8 mouse cellular contexts compared by ENCODE assay signal in the genomic region with DNA sequence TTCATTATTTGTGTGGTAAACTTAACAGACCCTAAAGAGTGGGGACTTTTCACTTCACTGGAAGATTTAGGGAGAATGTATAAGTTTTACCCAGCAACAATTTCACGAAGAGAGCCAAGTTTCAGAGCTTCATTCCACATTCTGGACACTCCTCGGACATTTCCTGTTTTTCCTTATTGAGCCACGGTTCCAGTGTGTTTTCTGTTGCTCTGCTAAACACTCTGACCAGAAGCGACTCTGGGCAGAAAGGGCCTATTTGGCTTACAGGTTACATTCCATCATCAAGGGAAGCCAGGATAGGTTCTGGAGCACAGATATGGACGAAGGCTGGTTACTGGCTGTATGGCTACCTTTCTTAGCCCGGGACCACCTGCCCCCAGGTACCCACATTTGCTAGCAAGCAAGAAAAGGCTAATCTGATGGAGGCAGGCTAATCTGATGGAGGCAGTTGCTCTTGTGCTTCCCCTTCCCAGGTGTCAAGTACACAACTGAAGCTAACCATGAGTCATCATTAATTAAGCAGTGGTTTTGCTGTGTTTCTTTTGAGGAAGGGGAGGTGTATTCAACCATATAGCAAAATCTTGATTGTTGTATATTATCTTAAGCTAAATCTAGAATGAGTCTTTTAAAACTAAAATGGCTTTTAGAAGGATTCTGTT. TPM values are rescaled to one million over a fixed set of nuclear protein-coding genes. Genes with fewer than 3 reads are reported as not detected.
A peak's percentile ranks its signal among the peaks of the same experiment; 100 is the strongest.
DNase-seq lines count a peak whose midpoint lies in the region; ATAC-seq lines count a peak whose summit lies in the region.

No protein-coding gene starts in this region.

- no peak for DNase-seq in heart, adult 9 months (ENCODE audit: low spot score in 2 of 2)
- peak; percentile 40 for DNase-seq in Muller cell, postnatal 12 days (ENCODE audit: inconsistent ontology term)
- no peak for DNase-seq in hindbrain, embryonic 10.5 days (ENCODE audit: low spot score)
- DNase-seq in adrenal gland, postnatal 36 days = no peak
- DNase-seq in cerebellum, postnatal 14 days = no peak
- no peak for DNase-seq in gastrocnemius, postnatal 10 days

- peak overlapping the region; percentile 82 for H3K4me2 ChIP-seq in heart, embryonic 12.5 days
- peak overlapping the region; percentile 75 for H3K4me2 ChIP-seq in midbrain, embryonic 12.5 days (replicated peaks)

- H3K4me3 ChIP-seq in heart, embryonic 12.5 days = peak overlapping the region; percentile 90
- H3K4me3 ChIP-seq in hindbrain, embryonic 10.5 days = peak overlapping the region; percentile 83
- peak overlapping the region; percentile 86; the same call in 1 of the 2 replicates for H3K4me3 ChIP-seq in midbrain, embryonic 12.5 days

- H3K9me3 ChIP-seq in heart, embryonic 12.5 days (replicated peaks) = no peaks in the 10 kb centered on the region
- no peaks in the 10 kb centered on the region for H3K9me3 ChIP-seq in hindbrain, embryonic 10.5 days
- no peaks in the 10 kb centered on the region for H3K9me3 ChIP-seq in midbrain, embryonic 12.5 days

- WGBS in heart, embryonic 12.5 days = 49% methylated on average over 6 of the region's 6 CpGs
- 85% methylated on average over 6 of the region's 6 CpGs for WGBS in hindbrain, embryonic 10.5 days
- WGBS in midbrain, embryonic 12.5 days = 85% methylated on average over 6 of the region's 6 CpGs

- H3K27me3 ChIP-seq in heart, embryonic 12.5 days (replicated peaks) = no peaks in the 10 kb centered on the region
- no peaks in the 10 kb centered on the region; the same call in 1 of the 2 replicates for H3K27me3 ChIP-seq in hindbrain, embryonic 10.5 days (ENCODE audit: insufficient read depth, poor library complexity, severe bottlenecking)
- H3K27me3 ChIP-seq in midbrain, embryonic 12.5 days = no peaks in the 10 kb centered on the region

- no peak for ATAC-seq in heart, embryonic 12.5 days (ENCODE audit: insufficient number of reproducible peaks, low FRiP score)
- no peak for ATAC-seq in midbrain, embryonic 12.5 days (ENCODE audit: low FRiP score, low read depth)

- H3K9ac ChIP-seq in heart, embryonic 12.5 days = peak overlapping the region; percentile 96
- H3K9ac ChIP-seq in midbrain, embryonic 12.5 days (replicated peaks) = no peak overlapping the region

- H3K36me3 ChIP-seq in heart, embryonic 12.5 days = peaks cover 24% of the 10 kb centered on the region
- peaks cover 18% of the 10 kb centered on the region; the same call in 1 of the 2 replicates for H3K36me3 ChIP-seq in hindbrain, embryonic 10.5 days
- H3K36me3 ChIP-seq in midbrain, embryonic 12.5 days = peaks cover 6% of the 10 kb centered on the region; the same call in 1 of the 2 replicates

- peak overlapping the region; percentile 44 for H3K27ac ChIP-seq in heart, embryonic 12.5 days (ENCODE audit: poor library complexity, severe bottlenecking)
- H3K27ac ChIP-seq in hindbrain, embryonic 10.5 days = no peak overlapping the region
- no peak overlapping the region for H3K27ac ChIP-seq in midbrain, embryonic 12.5 days (replicated peaks)

- peaks cover 31% of the 10 kb centered on the region for H3K4me1 ChIP-seq in heart, embryonic 12.5 days (replicated peaks)
- H3K4me1 ChIP-seq in hindbrain, embryonic 10.5 days (replicated peaks) = peaks cover 15% of the 10 kb centered on the region; the same call in 1 of the 2 replicates
- H3K4me1 ChIP-seq in midbrain, embryonic 12.5 days = peaks cover 17% of the 10 kb centered on the region

RNA-seq across cellular contexts. Expression of a gene that starts 1.7 kb away (rescaled TPM):
- 6.9 and 7.6 TPM in 2 replicates for polyA plus RNA-seq in heart, embryonic 12.5 days (2016; fragmentation: Nextera tagmentation; extraction: Ambion mirVana)
- 2.9 and 4.2 TPM in 2 replicates for polyA plus RNA-seq in hindbrain, embryonic 10.5 days (2016; fragmentation: Nextera tagmentation; extraction: Ambion mirVana)
- 5.5 and 7.6 TPM in 2 replicates for polyA plus RNA-seq in midbrain, embryonic 12.5 days (2016; fragmentation: Nextera tagmentation; extraction: Ambion mirVana)
- total RNA-seq in adrenal gland, postnatal 36 days (2021) = 10 to 100 TPM; 20.4 to 21.2 TPM
- total RNA-seq in gastrocnemius, postnatal 10 days (2021) = 1 to 10 TPM; 5.9 to 6.5 TPM

RNA-seq across cellular contexts. Expression of a gene that starts 6.0 kb away (rescaled TPM):
- 65.0 and 65.8 TPM in 2 replicates for polyA plus RNA-seq in heart, embryonic 12.5 days (2016; fragmentation: Nextera tagmentation; extraction: Ambion mirVana)
- 0.07 and 0.54 TPM in 2 replicates for polyA plus RNA-seq in hindbrain, embryonic 10.5 days (2016; fragmentation: Nextera tagmentation; extraction: Ambion mirVana)
- polyA plus RNA-seq in midbrain, embryonic 12.5 days (2016; fragmentation: Nextera tagmentation; extraction: Ambion mirVana) = 0.09 and 0.29 TPM in 2 replicates
- total RNA-seq in adrenal gland, postnatal 36 days (2021) = 1 to 10 TPM in 1 of 2 experiments, under 1 TPM in 1; 0.95 to 1.3 TPM
- 100 to 1,000 TPM; 195 to 220 TPM for total RNA-seq in gastrocnemius, postnatal 10 days (2021)

Comparison
In these comparisons a context has a peak if more than half of its experiments do, and no peak if none do; other contexts are left out.
1. RNA of a gene that starts 6.0 kb away (polyA plus RNA-seq): 65.0 to 65.8 TPM in heart, embryonic 12.5 days; 0.07 to 0.54 TPM in hindbrain, embryonic 10.5 days and 0.09 to 0.29 TPM in midbrain, embryonic 12.5 days; every median in the first group is over 10 times any median in the second.
2. Peak in every context shown above with its lines, with median percentiles within 50 percentile points of each other: H3K4me3 ChIP-seq.